Mouse (Mus musculus) kidney, embryonic 14.5 days (tissue): ENCODE measurements around the gene Trim13. TPM values are rescaled to one million over a fixed set of nuclear protein-coding genes. Genes with fewer than 3 reads are reported as not detected.
"Not testable (repeated sequence)": the region's sequence is repeated elsewhere in the genome, so short reads cannot be mapped to it uniquely, and the experiment has no call there.

ENCODE experiments used
- ATAC-seq: fragments of 200-750 bp; cut with Nextera tagmentation; 2 replicates; pipeline ENCODE4 v1.8.0; 2017; ENCODE audit warnings: moderate number of reproducible peaks, mild to moderate bottlenecking, moderate TSS enrichment, moderate library complexity; ENCODE audit not compliant: low FRiP score, low TSS enrichment
- H3K27ac ChIP-seq: fragments of 300-500 bp; sonication (generic); 2 replicates; pipeline ENCODE4 v1.5.1; 2014; ENCODE audit warnings: low read depth, mild to moderate bottlenecking, low read length, moderate library complexity, mixed read lengths
- H3K27me3 ChIP-seq: fragments of 300-500 bp; sonication (generic); 2 replicates; pipeline ENCODE4 v1.6.1; 2014; ENCODE audit warnings: mild to moderate bottlenecking, low read length; ENCODE audit not compliant: control insufficient read depth, insufficient read depth
- H3K36me3 ChIP-seq: fragments of 300-500 bp; sonication (generic); 2 replicates; pipeline ENCODE4 v1.6.1; 2014; ENCODE audit warnings: low read length, mixed read lengths; ENCODE audit not compliant: control insufficient read depth, insufficient read depth
- H3K4me1 ChIP-seq: fragments of 300-500 bp; sonication (generic); 2 replicates; pipeline ENCODE4 v1.6.1; 2014; ENCODE audit warnings: low read length, mixed read lengths; ENCODE audit not compliant: control insufficient read depth, insufficient read depth
- H3K4me2 ChIP-seq: fragments of 300-500 bp; sonication (generic); replicated peaks from 2 replicates; pipeline ENCODE4 v1.6.1; 2014; ENCODE audit warnings: low read depth, mild to moderate bottlenecking, low read length
- H3K4me3 ChIP-seq: fragments of 300-500 bp; sonication (generic); 2 replicates; pipeline ENCODE4 v1.5.1; 2014; ENCODE audit warnings: mild to moderate bottlenecking, low read length
- H3K9ac ChIP-seq: fragments of 300-500 bp; sonication (generic); 2 replicates; pipeline ENCODE4 v1.6.1; 2014; ENCODE audit warnings: low read depth, mild to moderate bottlenecking, low read length, moderate library complexity
- H3K9me3 ChIP-seq: fragments of 300-500 bp; sonication (generic); 2 replicates; pipeline ENCODE4 v1.6.1; 2016; ENCODE audit warnings: low read length; ENCODE audit not compliant: control insufficient read depth
- WGBS: fragments of 180-500 bp; shearing (Covaris S2); extraction: QIAGEN DNeasy Blood & Tissue Kit; methylation state at CpG from one replicate; pipeline ENCODE4 v1.1.7; 2014; 5-methylcytosine and 5-hydroxymethylcytosine counted together
- polyA plus RNA-seq: library from polyadenylated mRNA; unstranded; fragments of >200 nt; fragmentation: Nextera tagmentation; extraction: Ambion mirVana; gene quantifications from 2 replicates; pipeline ENCODE4 v1.2.1, GENCODE M21; 2014

Gene Trim13
- 15.3 and 16.1 TPM in 2 replicates for polyA plus RNA-seq

DNA sequence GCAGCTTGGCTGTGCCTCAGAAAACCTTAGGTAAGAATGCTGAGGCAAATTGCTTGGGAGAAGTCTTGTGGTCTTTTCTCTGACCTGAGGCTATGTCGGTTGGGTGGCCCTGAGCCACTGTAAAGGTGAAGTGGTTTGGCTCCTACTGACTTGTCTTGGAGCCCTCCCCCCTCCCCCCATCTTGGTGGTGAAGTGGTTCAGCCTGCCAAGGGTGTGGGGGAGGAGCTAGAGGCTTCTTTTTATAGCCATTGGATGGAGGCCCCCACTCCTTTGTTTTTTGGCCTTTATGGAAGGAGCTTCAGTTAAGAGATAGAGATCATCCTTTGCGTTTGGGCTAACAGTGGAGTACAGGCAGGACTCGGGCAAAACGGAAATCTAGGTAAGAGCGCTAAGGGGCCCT, at the start of gene Trim13:
Gene Trim13, plus strand, starts transcription at position 280 of the 400 bp plus-strand sequence.
- H3K9ac ChIP-seq = peak within 1 kb of the TSS; percentile 73; the same call in 1 of the 2 replicates

DNA sequence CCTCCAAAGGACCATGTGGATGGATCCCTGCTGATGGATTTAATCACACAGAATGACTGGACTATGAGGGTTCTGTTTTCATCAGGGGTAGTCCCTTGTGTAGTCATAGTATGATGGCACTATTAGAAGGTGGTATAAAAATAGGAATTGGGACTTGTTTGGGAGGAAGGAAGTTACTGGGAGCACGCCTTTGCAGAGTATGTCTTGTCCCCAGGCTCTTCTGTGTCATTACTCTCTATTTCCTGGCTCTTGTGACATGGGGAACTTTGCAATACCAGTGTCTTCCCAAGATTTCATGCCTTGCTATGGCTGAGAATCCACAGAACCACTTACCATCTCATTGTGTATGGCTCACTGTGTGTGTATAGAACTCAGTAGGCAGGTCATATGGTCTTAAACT, 49.4 kb upstream of the Trim13 start:
- Histone ChIP-seq H3K4me1 (no peaks in the 10 kb centered on the region), H3K4me2 (no peak overlapping the region), H3K9ac (no peak overlapping the region), H3K36me3 (peaks cover 3% of the 10 kb centered on the region; the same call in 1 of the 2 replicates), H3K9me3 (no peaks in the 10 kb centered on the region), H3K27ac (no peak overlapping the region), H3K27me3 (no peaks in the 10 kb centered on the region), H3K4me3 (no peak overlapping the region)
- WGBS = 78% methylated on average over 1 of the region's 1 CpGs
- ATAC-seq = no peak

More for the DNA sequence above, at the start of gene Trim13:
- no peaks in the 10 kb centered on the region for H3K27me3 ChIP-seq
- 0 out of 2 replicates have a peak, but pooled peaks cover 6% of the 10 kb centered on the region for H3K4me1 ChIP-seq
- ATAC-seq = no peak
- peak within 1 kb of the TSS; percentile 51 for H3K4me2 ChIP-seq
- no peaks in the 10 kb centered on the region for H3K9me3 ChIP-seq
- H3K36me3 ChIP-seq = no peaks in the 10 kb centered on the region
- H3K27ac ChIP-seq = no peak within 1 kb of the TSS
- 55% methylated on average over 5 of the region's 5 CpGs for WGBS
- peak within 1 kb of the TSS; percentile 71 for H3K4me3 ChIP-seq

DNA sequence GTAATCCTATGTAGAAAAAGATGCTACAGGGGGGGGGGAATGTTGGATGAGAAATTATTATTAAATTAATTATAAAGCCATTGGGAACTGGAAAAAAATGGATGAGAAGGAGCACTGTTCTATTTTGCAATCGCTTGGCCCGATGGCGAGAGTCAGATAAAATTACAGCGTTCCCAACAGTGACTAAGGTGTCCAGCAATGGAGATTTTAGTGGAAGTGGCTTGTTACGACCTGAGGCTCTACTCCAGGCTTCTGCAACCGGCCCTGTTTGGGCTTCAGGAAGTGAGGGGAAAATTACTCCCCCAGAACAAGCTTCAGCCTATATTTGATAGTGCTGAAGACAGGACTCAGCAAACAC, 42.1 kb upstream of the Trim13 start:
- 3% methylated on average over 6 of the region's 6 CpGs for WGBS
- peak overlapping the region; percentile 57 for H3K4me3 ChIP-seq
- no peaks in the 10 kb centered on the region for H3K4me1 ChIP-seq
- peak overlapping the region; percentile 79 for H3K4me2 ChIP-seq
- H3K36me3 ChIP-seq = no peaks in the 10 kb centered on the region
- ATAC-seq = no peak; the same call in 1 of the 2 replicates
- H3K27me3 ChIP-seq = no peaks in the 10 kb centered on the region
- peak overlapping the region; percentile 77; the same call in 1 of the 2 replicates for H3K27ac ChIP-seq
- no peaks in the 10 kb centered on the region for H3K9me3 ChIP-seq
- H3K9ac ChIP-seq = peak overlapping the region; percentile 73

DNA sequence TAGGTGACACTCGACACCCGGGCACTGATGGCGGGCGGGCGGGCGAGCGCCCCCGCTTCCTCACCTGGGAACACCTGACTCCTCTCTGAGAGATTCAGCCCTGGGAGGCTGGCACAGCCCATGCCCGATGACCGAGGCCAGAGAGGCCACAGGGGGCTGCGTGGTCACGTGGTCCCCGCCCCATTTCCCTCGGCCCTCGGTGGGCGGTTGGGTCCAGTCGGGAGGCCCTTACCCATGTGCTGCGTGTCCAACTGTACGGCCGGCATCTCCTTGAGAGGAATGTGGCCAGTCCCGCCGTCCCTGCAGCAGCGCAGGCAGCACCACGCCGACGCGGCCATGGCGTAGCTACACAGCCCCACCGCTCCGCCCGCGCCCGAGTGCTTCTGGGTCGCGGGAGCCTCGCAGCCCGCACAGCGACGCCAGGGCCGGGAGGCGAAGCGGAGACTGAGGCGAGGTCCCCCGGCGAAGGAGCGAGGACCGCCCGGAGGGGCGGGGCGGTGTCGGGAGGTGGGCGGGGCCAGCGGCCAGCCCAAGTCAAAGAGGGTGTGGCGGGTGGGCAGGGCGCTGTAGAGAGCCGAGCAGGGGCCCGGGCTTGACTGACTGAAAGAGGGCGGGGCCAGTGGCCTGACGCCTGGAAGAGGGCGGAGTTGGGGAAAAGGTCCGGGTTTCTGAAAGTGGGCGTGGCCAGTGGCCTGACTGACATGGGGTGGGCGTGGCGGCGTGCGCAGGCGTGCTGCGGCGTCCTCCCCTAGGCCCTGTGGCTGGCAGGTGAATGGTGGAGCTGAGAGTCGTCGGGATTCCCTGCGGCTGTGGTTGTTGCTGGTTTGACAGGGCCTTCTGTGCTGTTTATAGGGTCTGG, 41.5 kb upstream of the Trim13 start, which contains the start of gene Spryd7:
Gene Spryd7, minus strand, starts transcription at position 598 of the 859 bp plus-strand sequence.
- no peaks in the 10 kb centered on the region for H3K4me1 ChIP-seq
- under 1% methylated on average over 70 of the region's 72 CpGs for WGBS
- H3K36me3 ChIP-seq = no peaks in the 10 kb centered on the region
- peak; percentile 98 for ATAC-seq
- H3K9me3 ChIP-seq = peaks cover 2% of the 10 kb centered on the region; the same call in 1 of the 2 replicates
- H3K4me2 ChIP-seq = peak within 1 kb of the TSS; percentile 88
- peak within 1 kb of the TSS; percentile 77; the same call in 1 of the 2 replicates for H3K27ac ChIP-seq
- no peaks in the 10 kb centered on the region for H3K27me3 ChIP-seq
- peak within 1 kb of the TSS; percentile 57 for H3K4me3 ChIP-seq
- H3K9ac ChIP-seq = peak within 1 kb of the TSS; percentile 73

DNA sequence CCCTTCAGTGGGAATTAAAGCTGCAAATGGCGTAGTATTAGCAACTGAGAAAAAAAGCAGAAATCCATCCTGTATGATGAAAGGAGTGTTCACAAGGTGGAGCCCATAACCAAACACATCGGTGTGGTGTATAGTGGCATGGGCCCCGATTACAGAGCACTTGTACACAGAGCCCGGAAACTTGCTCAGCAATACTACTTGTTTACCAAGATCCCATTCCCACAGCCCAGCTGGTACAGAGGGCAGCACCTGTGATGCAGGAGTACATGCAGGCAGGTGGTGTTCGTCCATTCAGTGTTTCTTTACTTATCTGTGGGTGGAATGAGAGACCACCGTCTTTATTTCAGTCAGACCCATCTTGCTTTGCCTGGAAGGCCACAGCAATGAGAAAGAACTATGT, 39.1 kb upstream of the Trim13 start:
- no peaks in the 10 kb centered on the region for H3K4me1 ChIP-seq
- H3K4me2 ChIP-seq = no peak overlapping the region
- no peak overlapping the region for H3K4me3 ChIP-seq
- no peaks in the 10 kb centered on the region for H3K36me3 ChIP-seq
- WGBS = 89% methylated on average over 6 of the region's 6 CpGs
- H3K9me3 ChIP-seq = peaks cover 6% of the 10 kb centered on the region; the same call in 1 of the 2 replicates
- H3K9ac ChIP-seq = no peak overlapping the region
- H3K27me3 ChIP-seq = no peaks in the 10 kb centered on the region
- no peak overlapping the region for H3K27ac ChIP-seq
- ATAC-seq = no peak

DNA sequence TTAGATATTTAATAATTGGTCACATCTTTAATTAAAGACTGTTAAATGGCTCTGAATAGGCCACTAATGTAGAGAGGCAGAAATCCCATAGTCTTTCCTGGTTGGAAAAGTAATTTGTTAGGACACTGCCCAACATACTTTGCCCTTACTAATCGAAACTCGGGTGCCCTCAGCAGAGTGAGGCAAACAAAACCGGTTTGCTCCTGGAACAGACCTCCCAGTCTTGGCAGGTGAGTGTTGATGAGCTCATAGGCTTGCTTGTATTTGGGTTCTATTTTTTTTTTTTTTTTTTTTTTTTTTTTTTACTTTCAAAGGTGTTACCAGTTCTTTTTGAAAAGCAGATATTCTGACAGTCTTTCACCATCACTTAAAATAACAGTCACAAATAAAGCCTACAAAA, 38.2 kb upstream of the Trim13 start:
- Histone ChIP-seq H3K4me3 (no peak overlapping the region), H3K9ac (no peak overlapping the region), H3K4me2 (no peak overlapping the region), H3K36me3 (no peaks in the 10 kb centered on the region), H3K4me1 (no peaks in the 10 kb centered on the region), H3K9me3 (peaks cover 6% of the 10 kb centered on the region; the same call in 1 of the 2 replicates), H3K27ac (no peak overlapping the region), H3K27me3 (no peaks in the 10 kb centered on the region)
- no peak for ATAC-seq
- WGBS = 74% methylated on average over 3 of the region's 3 CpGs

DNA sequence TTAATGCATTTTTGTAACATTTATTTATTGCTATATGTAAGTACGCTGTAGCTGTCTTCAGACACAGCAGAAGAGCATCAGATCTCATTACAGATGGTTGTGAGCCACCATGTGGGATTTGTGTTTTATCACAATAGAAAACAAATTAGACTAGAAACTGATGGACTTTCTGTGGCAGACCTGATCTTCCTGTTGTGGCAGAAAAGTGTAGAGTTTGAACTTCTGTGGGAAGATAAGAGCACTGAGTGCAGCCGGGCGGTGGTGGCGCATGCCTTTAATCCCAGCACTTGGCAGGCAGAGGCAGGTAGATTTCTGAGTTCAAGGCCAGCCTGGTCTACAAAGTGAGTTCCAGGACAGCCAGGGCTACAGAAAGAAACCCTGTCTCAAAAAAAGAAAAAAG, 31.8 kb upstream of the Trim13 start:
- 93% methylated on average over 4 of the region's 4 CpGs for WGBS
- not testable (repeated sequence) for ATAC-seq, H3K4me2 ChIP-seq, H3K36me3 ChIP-seq, H3K9ac ChIP-seq, H3K27ac ChIP-seq, H3K9me3 ChIP-seq, H3K27me3 ChIP-seq, H3K4me3 ChIP-seq, H3K4me1 ChIP-seq

DNA sequence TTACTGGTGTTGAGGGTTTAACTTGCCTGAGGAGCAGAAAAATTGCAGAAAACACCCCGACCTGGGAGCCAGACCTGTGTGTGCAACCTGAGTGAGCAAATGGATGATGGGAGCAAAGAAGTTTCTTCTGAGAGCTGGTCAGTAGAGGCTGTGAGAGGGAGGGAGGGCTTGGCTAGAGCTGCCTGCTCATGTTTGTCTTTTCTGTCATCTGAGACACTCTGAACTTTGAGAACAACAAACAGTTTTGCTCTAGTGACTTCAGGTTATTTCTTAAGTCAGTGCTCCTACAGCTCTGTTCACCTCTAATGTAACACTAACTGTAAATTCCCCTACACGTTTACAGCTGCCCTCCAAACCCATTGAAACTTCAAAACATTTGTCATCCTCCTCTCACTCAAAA, 28.7 kb upstream of the Trim13 start:
- Histone ChIP-seq H3K4me1 (no peaks in the 10 kb centered on the region), H3K4me3 (no peak overlapping the region), H3K4me2 (no peak overlapping the region), H3K27me3 (no peaks in the 10 kb centered on the region), H3K27ac (no peak overlapping the region), H3K9me3 (no peaks in the 10 kb centered on the region), H3K9ac (no peak overlapping the region), H3K36me3 (no peaks in the 10 kb centered on the region)
- 43% methylated on average over 2 of the region's 2 CpGs for WGBS
- peak; percentile 60; the same call in 1 of the 2 replicates for ATAC-seq

DNA sequence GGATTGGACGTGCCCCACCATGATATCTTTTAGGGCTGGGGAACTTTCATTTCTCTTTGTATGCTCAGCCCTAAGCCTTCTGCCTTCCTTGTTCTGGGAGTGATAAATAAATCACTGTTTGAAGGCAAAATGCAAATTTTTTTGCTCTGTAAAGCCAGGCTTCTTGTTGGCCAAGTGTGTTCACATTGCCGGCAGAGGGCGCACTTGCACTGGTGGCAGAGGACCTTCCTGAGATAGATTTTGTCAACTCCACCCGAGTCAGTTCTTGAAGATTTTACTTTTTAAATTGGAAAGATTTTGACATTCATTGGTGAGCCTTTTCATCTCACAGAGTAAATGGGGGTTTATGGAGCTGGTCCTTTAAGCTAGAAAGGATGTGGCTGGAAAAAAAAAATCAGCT, 26.7 kb upstream of the Trim13 start:
- no peak overlapping the region for H3K27ac ChIP-seq
- H3K4me3 ChIP-seq = no peak overlapping the region
- H3K9ac ChIP-seq = no peak overlapping the region
- WGBS = 12% methylated on average over 4 of the region's 4 CpGs
- no peak for ATAC-seq
- no peaks in the 10 kb centered on the region for H3K9me3 ChIP-seq
- no peaks in the 10 kb centered on the region for H3K4me1 ChIP-seq
- no peaks in the 10 kb centered on the region for H3K36me3 ChIP-seq
- H3K27me3 ChIP-seq = no peaks in the 10 kb centered on the region
- H3K4me2 ChIP-seq = no peak overlapping the region
